Mouse (Mus musculus) forebrain, postnatal 0 days (tissue): Measurements from ENCODE around the gene Ssr2. TPM values are rescaled to one million over a fixed set of nuclear protein-coding genes. Genes with fewer than 3 reads are reported as not detected.
A peak's percentile ranks its signal among the peaks of the same experiment; 100 is the strongest.

Source experiments
- ATAC-seq: fragments of 200-750 bp; cut with Nextera tagmentation; 2 replicates; pipeline ENCODE4 v1.8.0; 2017; ENCODE audit warnings: mild to moderate bottlenecking, moderate library complexity
- DNase-seq: peaks from one replicate; pipeline ENCODE4 v3.0.0-alpha.2; 2015
- H3K27ac ChIP-seq: fragments of 300-500 bp; sonication (generic); 2 replicates; pipeline ENCODE4 v1.5.1; 2014; ENCODE audit warnings: low read depth, mild to moderate bottlenecking, antibody characterized with exemption, low read length, moderate library complexity, mixed read lengths
- H3K27me3 ChIP-seq: fragments of 300-500 bp; sonication (generic); 2 replicates; pipeline ENCODE4 v1.6.1; 2014; ENCODE audit warnings: mild to moderate bottlenecking, low read length, mixed read lengths; ENCODE audit not compliant: insufficient read depth
- H3K36me3 ChIP-seq: fragments of 300-500 bp; sonication (generic); 2 replicates; pipeline ENCODE4 v1.6.1; 2014; ENCODE audit warnings: mild to moderate bottlenecking, moderate library complexity; ENCODE audit not compliant: insufficient read depth
- H3K4me1 ChIP-seq: fragments of 300-500 bp; sonication (generic); 2 replicates; pipeline ENCODE4 v1.6.1; 2014; ENCODE audit warnings: antibody characterized with exemption; ENCODE audit not compliant: insufficient read depth
- H3K4me2 ChIP-seq: fragments of 300-500 bp; sonication (generic); 2 replicates; pipeline ENCODE4 v1.6.1; 2014; ENCODE audit warnings: low read depth, mild to moderate bottlenecking, moderate library complexity
- H3K4me3 ChIP-seq: fragments of 300-500 bp; sonication (generic); 2 replicates; pipeline ENCODE4 v1.5.1; 2014; ENCODE audit warnings: low read depth, low read length, mixed read lengths
- H3K9ac ChIP-seq: fragments of 300-500 bp; sonication (generic); 2 replicates; pipeline ENCODE4 v1.6.1; 2014; ENCODE audit warnings: mild to moderate bottlenecking
- H3K9me3 ChIP-seq: fragments of 300-500 bp; sonication (generic); 2 replicates; pipeline ENCODE4 v1.6.1; 2016; ENCODE audit warnings: low read length
- CTCF ChIP-seq: sonication (generic); IDR thresholded peaks from 2 replicates; pipeline ENCODE4 v1.5.1; 2016; ENCODE audit warnings: antibody characterized with exemption, control low read depth, low read depth
- WGBS: fragments of 180-500 bp; shearing (Covaris S2); extraction: QIAGEN DNeasy Blood & Tissue Kit; methylation state at CpG from one replicate; pipeline ENCODE4 v1.1.7; 2014; 5-methylcytosine and 5-hydroxymethylcytosine counted together
- microRNA counts: library from miRNA; unstranded; fragments of <30 nt; microRNA quantifications from one replicate; lab custom pipeline; 2015
- microRNA-seq, 2 experiments: library from miRNA; unstranded; fragments of <30 nt; microRNA quantifications; one replicate each; pipeline ENCODE4; 2016
- polyA plus RNA-seq: library from polyadenylated mRNA; unstranded; fragments of >200 nt; fragmentation: Nextera tagmentation; extraction: Ambion mirVana; gene quantifications from 2 replicates; pipeline ENCODE4 v1.2.1, GENCODE M21; 2015
- total RNA-seq: library from RNA; depleted of rRNA; stranded (reverse); fragments of >200 nt; gene quantifications from 2 replicates; pipeline ENCODE4 v1.2.3, GENCODE M21; 2014; rRNA removed

Gene Ssr2
- total and polyA plus RNA-seq, 2 experiments from 2014 or later: 204 to 254 TPM

DNA sequence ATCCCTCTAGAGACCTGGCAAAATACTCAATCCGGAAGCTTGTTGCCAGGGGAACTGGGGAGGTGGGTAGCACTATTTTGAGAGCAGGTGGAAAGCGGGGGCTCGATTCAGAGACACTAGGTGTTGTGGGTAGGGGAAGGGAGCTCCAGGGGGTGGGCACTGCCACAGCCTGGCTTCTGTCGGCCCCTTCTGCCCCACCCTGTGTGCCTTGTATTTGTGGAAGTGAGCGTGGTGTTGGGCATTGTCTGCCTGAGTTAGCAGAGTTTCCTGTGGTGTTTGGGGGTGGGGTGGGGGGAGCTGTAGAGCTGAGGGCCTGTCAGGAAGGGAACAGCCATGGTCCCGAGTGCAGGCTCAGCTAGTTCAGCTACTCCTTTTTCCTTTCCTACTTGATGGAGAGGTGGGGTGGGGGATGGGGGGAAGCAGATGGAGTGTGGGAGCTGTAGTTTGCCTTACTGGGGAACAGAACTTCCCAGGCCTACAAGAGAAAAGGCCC is 55.2 kb downstream of the Ssr2 start:
- no peak for TF ChIP-seq CTCF
- Histone ChIP-seq H3K4me3 (no peak overlapping the region), H3K4me2 (no peak overlapping the region), H3K27ac (no peak overlapping the region; the same call in 1 of the 2 replicates), H3K4me1 (no peaks in the 10 kb centered on the region), H3K36me3 (peaks cover 69% of the 10 kb centered on the region), H3K9ac (no peak overlapping the region), H3K9me3 (no peaks in the 10 kb centered on the region), H3K27me3 (no peaks in the 10 kb centered on the region)
- WGBS: 56% methylated on average over 6 of the region's 6 CpGs
- ATAC-seq (no peak), DNase-seq (no peak)

GRCm38 (mm10) chr3:88631921-88632587 is 56.4 kb downstream of the Ssr2 start:
- TF ChIP-seq CTCF: peak; percentile 65
- H3K36me3 ChIP-seq: peaks cover 81% of the 10 kb centered on the region

DNA sequence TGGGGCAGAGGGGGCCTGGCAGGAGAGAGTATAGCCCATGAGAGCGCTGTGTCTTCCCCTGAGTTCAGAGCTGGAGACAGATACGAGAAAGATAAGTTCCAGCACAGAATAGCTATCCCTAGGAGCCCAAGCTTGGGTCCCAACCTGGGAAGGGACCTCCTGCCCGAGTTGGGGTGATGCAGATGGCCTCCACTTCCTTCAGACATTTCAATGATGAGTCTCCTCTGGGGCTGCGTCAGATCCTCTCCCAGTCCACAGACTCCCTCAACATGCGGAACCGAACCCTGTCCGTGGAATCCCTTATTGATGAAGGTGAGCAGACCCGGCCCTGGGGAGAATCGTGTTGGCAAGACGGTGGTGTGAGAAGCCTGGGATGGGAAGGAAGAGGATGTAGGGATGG is 57.4 kb downstream of the Ssr2 start:
- 94% methylated on average over 10 of the region's 10 CpGs for WGBS

More at GRCm38 (mm10) chr3:88631921-88632587, 56.4 kb downstream of the Ssr2 start:
- Histone ChIP-seq H3K4me1 (no peaks in the 10 kb centered on the region), H3K4me3 (no peak overlapping the region), H3K4me2 (no peak overlapping the region), H3K9me3 (no peaks in the 10 kb centered on the region), H3K9ac (no peak overlapping the region), H3K27me3 (no peaks in the 10 kb centered on the region), H3K27ac (no peak overlapping the region)
- ATAC-seq (peak; percentile 58; the same call in 1 of the 2 replicates), DNase-seq (no peak)
- 79% methylated on average over 12 of the region's 12 CpGs for WGBS

DNA sequence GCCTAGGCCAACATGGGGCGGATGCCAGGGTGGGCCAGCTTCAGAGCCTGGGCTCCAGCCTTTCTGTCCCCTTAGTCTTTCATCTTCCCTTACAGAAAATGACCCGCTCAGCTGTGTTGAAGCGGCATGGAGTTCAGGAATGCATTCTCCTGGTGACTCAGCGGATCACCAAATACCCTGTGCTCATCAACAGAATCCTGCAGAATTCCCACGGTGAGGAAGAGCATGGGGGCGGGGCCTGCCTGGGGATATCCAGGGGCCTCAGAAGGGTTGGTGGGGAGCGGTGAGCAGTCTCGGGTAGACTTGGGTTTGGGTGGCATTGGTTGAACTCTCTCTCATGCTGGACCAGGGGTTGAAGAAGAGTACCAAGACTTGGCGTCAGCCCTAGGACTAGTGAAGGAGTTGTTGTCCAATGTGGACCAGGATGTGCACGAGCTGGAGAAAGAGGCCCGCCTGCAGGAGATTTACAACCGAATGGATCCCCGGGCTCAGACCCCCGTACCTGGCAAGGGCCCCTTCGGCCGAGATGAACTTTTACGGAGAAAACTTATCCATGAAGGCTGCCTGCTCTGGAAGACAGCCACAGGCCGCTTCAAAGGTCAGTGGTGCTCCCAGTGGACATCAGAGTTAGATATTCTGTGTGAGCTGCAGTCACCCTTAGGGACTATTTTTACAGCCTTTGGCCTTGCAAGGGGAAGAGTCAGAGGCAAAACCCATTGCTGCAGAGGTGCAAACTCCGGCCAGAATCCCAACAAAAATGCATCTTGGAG is 60.0 kb downstream of the Ssr2 start:
- Histone ChIP-seq H3K4me1 (no peaks in the 10 kb centered on the region), H3K27me3 (no peaks in the 10 kb centered on the region), H3K36me3 (peaks cover 89% of the 10 kb centered on the region), H3K9me3 (no peaks in the 10 kb centered on the region), H3K9ac (no peak overlapping the region), H3K27ac (no peak overlapping the region), H3K4me3 (no peak overlapping the region), H3K4me2 (no peak overlapping the region)
- 94% methylated on average over 19 of the region's 19 CpGs for WGBS
- no peak for ATAC-seq
- no peak for DNase-seq
- no peak for TF ChIP-seq CTCF

More for the DNA sequence above, 57.4 kb downstream of the Ssr2 start:
- Histone ChIP-seq H3K4me1 (no peaks in the 10 kb centered on the region), H3K4me2 (no peak overlapping the region), H3K9ac (no peak overlapping the region), H3K27ac (no peak overlapping the region), H3K4me3 (no peak overlapping the region), H3K9me3 (no peaks in the 10 kb centered on the region), H3K36me3 (peaks cover 87% of the 10 kb centered on the region), H3K27me3 (no peaks in the 10 kb centered on the region)
- ATAC-seq (no peak), DNase-seq (no peak)
- no peak for TF ChIP-seq CTCF

DNA sequence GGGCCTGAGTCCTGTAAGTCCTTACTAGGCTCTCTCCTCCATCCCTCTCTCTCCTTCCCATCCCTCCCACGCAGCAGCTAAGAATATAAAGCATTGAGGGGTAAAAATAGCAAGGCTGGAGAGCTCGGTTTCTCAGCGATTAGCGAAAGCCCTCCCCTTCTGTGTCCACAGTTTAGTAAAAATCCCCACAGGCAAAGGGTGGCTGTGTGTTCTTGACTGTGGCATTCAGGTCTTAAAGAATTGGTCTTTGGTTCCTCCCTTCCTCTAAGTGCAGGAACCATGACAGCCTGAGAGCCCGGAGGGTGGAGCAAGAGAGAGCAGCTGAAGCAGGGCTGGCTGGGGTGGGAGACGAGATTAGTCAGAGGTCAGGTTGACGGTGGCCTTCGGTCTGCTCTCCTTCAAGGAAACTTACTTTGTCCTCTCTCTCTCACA is 60.9 kb downstream of the Ssr2 start:
- H3K9me3 ChIP-seq: no peaks in the 10 kb centered on the region
- no peak overlapping the region for H3K9ac ChIP-seq
- H3K4me1 ChIP-seq: no peaks in the 10 kb centered on the region
- H3K4me2 ChIP-seq: no peak overlapping the region
- H3K27me3 ChIP-seq: no peaks in the 10 kb centered on the region
- TF ChIP-seq CTCF: no peak
- H3K27ac ChIP-seq: 0 out of 2 replicates have a peak overlapping the region, but pooled peaks have one; percentile 15
- H3K36me3 ChIP-seq: peaks cover 82% of the 10 kb centered on the region
- H3K4me3 ChIP-seq: no peak overlapping the region
- 87% methylated on average over 8 of the region's 8 CpGs for WGBS
- DNase-seq (no peak), ATAC-seq (no peak)

DNA sequence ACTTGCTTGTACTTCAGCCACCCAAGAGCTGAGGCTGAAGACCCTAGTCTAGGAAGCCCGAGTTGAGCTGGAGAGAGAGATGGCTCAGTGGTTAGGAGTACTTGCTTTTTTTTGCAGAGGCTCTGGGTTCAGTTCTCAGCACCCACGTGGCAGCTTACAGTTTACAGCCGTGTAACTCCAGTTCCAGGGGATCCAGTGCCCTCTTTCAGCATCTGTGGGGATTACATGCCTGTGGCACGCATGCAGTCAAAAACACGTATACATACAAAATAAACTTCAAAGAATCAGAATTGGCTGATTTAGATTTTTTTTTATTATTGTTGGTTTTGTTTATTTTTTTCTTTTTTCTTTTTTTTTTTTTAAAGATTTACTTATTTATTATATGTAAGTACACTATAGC is 61.5 kb downstream of the Ssr2 start:
- Histone ChIP-seq H3K4me2 (no peak overlapping the region), H3K27me3 (no peaks in the 10 kb centered on the region), H3K9me3 (no peaks in the 10 kb centered on the region), H3K27ac (no peak overlapping the region), H3K9ac (no peak overlapping the region), H3K4me3 (no peak overlapping the region), H3K4me1 (no peaks in the 10 kb centered on the region), H3K36me3 (peaks cover 82% of the 10 kb centered on the region)
- DNase-seq (no peak), ATAC-seq (no peak)
- no peak for TF ChIP-seq CTCF
- WGBS: 95% methylated on average over 5 of the region's 5 CpGs

MicroRNAs within 50 kb of the gene (microRNA counts, 519-probe panel; counts per million panel counts)
- not detected for microRNA mmu-miR-1905 (lab: Ali Mortazavi, UCI)

Small RNA genes lying within 50 kb of the gene (microRNA-seq; reads per million reads assigned to microRNA genes)
- gene Mir1905: 0 reads per million in 2 experiments

Other genes starting within 250 kb of the Ssr2 start
- gene Tmem79, start 239.7 kb upstream of the Ssr2 start, total RNA-seq: 0.33 and 1.5 TPM in 2 replicates
- gene Tmem79, start 239.7 kb upstream of the Ssr2 start, polyA plus RNA-seq: 0.79 and 0.92 TPM in 2 replicates
- 85.3 and 96.5 TPM in 2 replicates for gene Smg5, start 239.6 kb upstream of the Ssr2 start, total RNA-seq
- 29.2 and 33.8 TPM in 2 replicates for gene Smg5, start 239.6 kb upstream of the Ssr2 start, polyA plus RNA-seq
- gene Paqr6, start 211.3 kb upstream of the Ssr2 start, total RNA-seq: 1.3 and 3.3 TPM in 2 replicates
- gene Paqr6, start 211.3 kb upstream of the Ssr2 start, polyA plus RNA-seq: 2.7 and 3.0 TPM in 2 replicates
- not detected in 2 replicates for gene Bglap3, start 203.1 kb upstream of the Ssr2 start, total RNA-seq
- not detected in 2 replicates for gene Bglap3, start 203.1 kb upstream of the Ssr2 start, polyA plus RNA-seq
- gene Bglap2, start 197.2 kb upstream of the Ssr2 start, total RNA-seq: 9.2 TPM in 1 of 2 replicates, not detected in the other
- not detected in 2 replicates for gene Bglap2, start 197.2 kb upstream of the Ssr2 start, polyA plus RNA-seq
- 0.76 TPM in 1 of 2 replicates, not detected in the other for gene Bglap, start 191.4 kb upstream of the Ssr2 start, total RNA-seq
- not detected in 2 replicates for gene Bglap, start 191.4 kb upstream of the Ssr2 start, polyA plus RNA-seq
- 22.5 and 23.8 TPM in 2 replicates for gene Pmf1, start 165.5 kb upstream of the Ssr2 start, total RNA-seq
- gene Pmf1, start 165.5 kb upstream of the Ssr2 start, polyA plus RNA-seq: 27.4 and 30.5 TPM in 2 replicates
- 51.4 and 63.3 TPM in 2 replicates for gene Slc25a44, start 150.7 kb upstream of the Ssr2 start, total RNA-seq
- 35.6 and 36.9 TPM in 2 replicates for gene Slc25a44, start 150.7 kb upstream of the Ssr2 start, polyA plus RNA-seq
- gene Sema4a, start 114.7 kb upstream of the Ssr2 start, total RNA-seq: 31.5 and 33.0 TPM in 2 replicates
- 19.1 and 25.8 TPM in 2 replicates for gene Sema4a, start 114.7 kb upstream of the Ssr2 start, polyA plus RNA-seq
- 49.4 and 71.3 TPM in 2 replicates for gene Lmna, start 65.9 kb upstream of the Ssr2 start, total RNA-seq
- gene Lmna, start 65.9 kb upstream of the Ssr2 start, polyA plus RNA-seq: 51.4 and 52.9 TPM in 2 replicates
- 64.5 and 71.9 TPM in 2 replicates for gene Mex3a, start 43.5 kb upstream of the Ssr2 start, total RNA-seq
- 16.2 and 20.5 TPM in 2 replicates for gene Mex3a, start 43.5 kb upstream of the Ssr2 start, polyA plus RNA-seq
- gene Rab25, start 27.6 kb upstream of the Ssr2 start, total RNA-seq: not detected in 2 replicates
- gene Rab25, start 27.6 kb upstream of the Ssr2 start, polyA plus RNA-seq: 0.33 TPM in 1 of 2 replicates, not detected in the other
- 52.2 and 55.5 TPM in 2 replicates for gene Lamtor2, start 22.8 kb upstream of the Ssr2 start, total RNA-seq
- 186 and 202 TPM in 2 replicates for gene Lamtor2, start 22.8 kb upstream of the Ssr2 start, polyA plus RNA-seq
- 102 and 116 TPM in 2 replicates for gene Ubqln4, start 22.1 kb upstream of the Ssr2 start, total RNA-seq
- gene Ubqln4, start 22.1 kb upstream of the Ssr2 start, polyA plus RNA-seq: 29.3 and 30.8 TPM in 2 replicates
- gene Arhgef2, start 30.1 kb downstream of the Ssr2 start, total RNA-seq: 78.8 and 82.2 TPM in 2 replicates
- 37.1 and 66.7 TPM in 2 replicates for gene Arhgef2, start 30.1 kb downstream of the Ssr2 start, polyA plus RNA-seq
- not detected in 2 replicates for gene Rxfp4, start 77.3 kb downstream of the Ssr2 start, total RNA-seq
- not detected in 2 replicates for gene Rxfp4, start 77.3 kb downstream of the Ssr2 start, polyA plus RNA-seq
- 80.4 and 93.3 TPM in 2 replicates for gene Khdc4, start 109.9 kb downstream of the Ssr2 start, total RNA-seq
- gene Khdc4, start 109.9 kb downstream of the Ssr2 start, polyA plus RNA-seq: 45.9 and 55.1 TPM in 2 replicates
- gene Rit1, start 141.0 kb downstream of the Ssr2 start, total RNA-seq: 58.2 and 61.2 TPM in 2 replicates
- gene Rit1, start 141.0 kb downstream of the Ssr2 start, polyA plus RNA-seq: 54.9 and 62.3 TPM in 2 replicates
- gene Syt11, start 199.3 kb downstream of the Ssr2 start, total RNA-seq: 147 and 164 TPM in 2 replicates
- 197 and 240 TPM in 2 replicates for gene Syt11, start 199.3 kb downstream of the Ssr2 start, polyA plus RNA-seq